Mouse (Mus musculus) midbrain, embryonic 13.5 days (tissue): ENCODE data around the gene Cdk5r1. TPM values are rescaled to one million over a fixed set of nuclear protein-coding genes. Genes with fewer than 3 reads are reported as not detected.
A peak's percentile ranks its signal among the peaks of the same experiment; 100 is the strongest.

Experiments used
- ATAC-seq: fragments of 200-750 bp; cut with Nextera tagmentation; 2 replicates; pipeline ENCODE4 v1.8.0; 2017; ENCODE audit warnings: mild to moderate bottlenecking, moderate TSS enrichment, moderate library complexity
- H3K27ac ChIP-seq: fragments of 300-500 bp; sonication (generic); 2 replicates; pipeline ENCODE4 v1.5.1; 2015; ENCODE audit warnings: inconsistent platforms, mild to moderate bottlenecking, moderate library complexity
- H3K27me3 ChIP-seq: fragments of 300-500 bp; sonication (generic); 2 replicates; pipeline ENCODE4 v1.6.1; 2015; ENCODE audit warnings: mild to moderate bottlenecking, inconsistent platforms
- H3K36me3 ChIP-seq: fragments of 300-500 bp; sonication (generic); 2 replicates; pipeline ENCODE4 v1.6.1; 2015; ENCODE audit warnings: mild to moderate bottlenecking, inconsistent platforms
- H3K4me1 ChIP-seq: fragments of 300-500 bp; sonication (generic); replicated peaks from 2 replicates; pipeline ENCODE4 v1.6.1; 2015; ENCODE audit warnings: inconsistent platforms
- H3K4me2 ChIP-seq: fragments of 300-500 bp; sonication (generic); replicated peaks from 2 replicates; pipeline ENCODE4 v1.6.1; 2015; ENCODE audit warnings: moderate library complexity, mild to moderate bottlenecking, inconsistent platforms
- H3K4me3 ChIP-seq: fragments of 300-500 bp; sonication (generic); replicated peaks from 2 replicates; pipeline ENCODE4 v1.5.1; 2015; ENCODE audit warnings: mild to moderate bottlenecking, inconsistent platforms
- H3K9ac ChIP-seq: fragments of 300-500 bp; sonication (generic); replicated peaks from 2 replicates; pipeline ENCODE4 v1.6.1; 2015; ENCODE audit warnings: mild to moderate bottlenecking, inconsistent platforms
- H3K9me3 ChIP-seq: fragments of 300-500 bp; sonication (generic); 2 replicates; pipeline ENCODE4 v1.6.1; 2016; ENCODE audit warnings: mild to moderate bottlenecking, inconsistent platforms
- WGBS: fragments of 180-500 bp; shearing (Covaris S2); methylation state at CpG from one replicate; pipeline ENCODE4 v1.1.7; 2015; 5-methylcytosine and 5-hydroxymethylcytosine counted together
- polyA plus RNA-seq: library from polyadenylated mRNA; unstranded; fragments of >200 nt; fragmentation: Nextera tagmentation; extraction: Ambion mirVana; gene quantifications from 2 replicates; pipeline ENCODE4 v1.2.1, GENCODE M21; 2015

Cdk5r1 gene
- polyA plus RNA-seq, 1 experiment from 2014 or later = 98.6 TPM

DNA sequence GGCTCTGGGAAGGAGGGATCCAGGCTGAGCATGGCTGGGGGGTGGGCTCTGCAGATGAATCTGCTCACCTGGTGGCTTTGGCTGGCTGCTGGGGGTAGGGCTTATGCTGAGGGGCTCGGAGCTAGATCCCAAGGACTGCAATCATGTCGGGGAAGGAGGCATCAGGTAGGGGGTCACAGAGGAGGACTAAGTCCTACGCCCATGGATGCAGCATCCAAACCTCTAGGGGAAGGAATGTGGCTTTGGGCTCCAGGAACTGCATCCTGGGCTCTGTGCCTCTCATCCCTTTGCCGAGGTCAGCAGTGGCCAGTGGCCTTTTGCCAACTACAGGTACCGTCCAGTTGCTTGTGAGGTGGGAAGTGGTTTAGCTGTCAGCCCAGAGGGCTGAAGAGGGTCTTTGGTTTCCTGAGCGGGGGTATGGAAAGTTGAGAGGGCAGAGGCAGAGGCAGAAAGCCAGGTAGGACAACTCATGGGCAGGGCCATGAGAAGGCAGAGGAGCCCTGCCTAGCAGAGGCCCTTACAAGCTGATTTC, 6.8 kb downstream of the Cdk5r1 start:
- H3K4me2 ChIP-seq = peak overlapping the region; percentile 98
- H3K9me3 ChIP-seq = no peaks in the 10 kb centered on the region
- WGBS = 72% methylated on average over 6 of the region's 6 CpGs
- H3K4me1 ChIP-seq = peaks cover 90% of the 10 kb centered on the region
- peaks cover 14% of the 10 kb centered on the region; the same call in 1 of the 2 replicates for H3K36me3 ChIP-seq
- peak overlapping the region; percentile 56 for H3K9ac ChIP-seq
- ATAC-seq = no peak
- peaks cover 4% of the 10 kb centered on the region; the same call in 1 of the 2 replicates for H3K27me3 ChIP-seq
- peak overlapping the region; percentile 87 for H3K27ac ChIP-seq
- peak overlapping the region; percentile 17 for H3K4me3 ChIP-seq

DNA sequence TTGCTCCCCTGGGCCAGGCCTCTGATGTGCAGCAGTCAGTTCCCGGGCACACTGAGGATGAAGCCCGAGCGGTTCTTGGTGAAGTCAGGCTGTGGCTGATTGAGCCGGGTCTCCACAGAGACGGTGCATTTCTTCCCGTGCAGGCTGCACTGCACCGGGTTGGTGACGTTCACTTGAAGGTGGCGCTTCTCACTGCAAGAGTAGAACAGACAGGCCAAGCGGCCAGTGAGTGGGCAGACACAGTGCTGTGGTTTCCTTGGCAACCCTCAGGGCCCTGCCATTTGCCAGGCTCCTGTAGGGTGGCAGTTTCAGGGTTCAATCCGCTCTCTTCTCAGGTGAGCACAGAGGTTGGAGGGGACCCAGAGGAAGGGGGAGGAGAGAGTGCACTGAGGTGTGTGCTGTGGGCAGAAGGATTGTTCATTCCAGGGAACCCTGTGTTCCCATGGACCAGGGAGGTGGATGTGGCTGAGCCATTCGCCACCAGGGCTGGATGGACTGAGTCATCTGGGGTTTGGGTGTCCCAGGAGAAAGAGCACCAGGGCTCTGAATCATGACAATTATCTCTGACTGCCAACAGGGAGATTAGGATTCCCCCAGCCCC, 7.5 kb downstream of the Cdk5r1 start:
- peak; percentile 90 for ATAC-seq
- 20% methylated on average over 12 of the region's 12 CpGs for WGBS
- peak overlapping the region; percentile 17 for H3K4me3 ChIP-seq

DNA sequence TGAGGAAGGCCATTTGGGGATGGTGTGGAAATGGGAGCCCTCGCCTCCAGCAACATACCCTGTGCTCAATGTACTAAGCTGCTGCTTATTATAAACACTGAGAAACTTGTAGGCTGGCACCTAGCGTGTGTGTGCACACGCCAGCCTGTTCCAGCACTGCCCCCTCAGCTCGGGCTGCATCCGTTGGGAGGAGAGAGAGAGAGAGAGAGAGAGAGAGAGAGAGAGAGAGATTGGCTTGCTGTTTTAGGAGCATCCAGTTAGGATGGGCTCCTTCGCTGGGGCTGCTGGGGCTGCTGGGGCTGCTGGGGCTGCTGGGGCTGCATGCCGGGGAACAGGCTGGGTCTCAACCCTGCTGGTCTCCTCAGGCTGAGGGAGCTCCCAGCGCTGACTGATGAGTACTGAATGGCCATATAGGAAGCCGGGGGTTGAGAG, 8.3 kb downstream of the Cdk5r1 start:
- H3K9ac ChIP-seq = 0 out of 2 replicates have a peak overlapping the region, but pooled peaks have one; percentile 12
- peaks cover 8% of the 10 kb centered on the region; the same call in 1 of the 2 replicates for H3K36me3 ChIP-seq
- peak overlapping the region; percentile 87; the same call in 1 of the 2 replicates for H3K27ac ChIP-seq
- no peak for ATAC-seq
- no peak overlapping the region for H3K4me3 ChIP-seq
- peaks cover 4% of the 10 kb centered on the region; the same call in 1 of the 2 replicates for H3K27me3 ChIP-seq
- H3K4me2 ChIP-seq = no peak overlapping the region
- H3K4me1 ChIP-seq = peaks cover 91% of the 10 kb centered on the region
- no peaks in the 10 kb centered on the region for H3K9me3 ChIP-seq
- WGBS = 77% methylated on average over 9 of the region's 9 CpGs

More for the DNA sequence above, 7.5 kb downstream of the Cdk5r1 start:
- Histone ChIP-seq H3K9ac (peak overlapping the region; percentile 56), H3K27ac (peak overlapping the region; percentile 87), H3K9me3 (no peaks in the 10 kb centered on the region), H3K36me3 (peaks cover 14% of the 10 kb centered on the region; the same call in 1 of the 2 replicates), H3K4me1 (peaks cover 91% of the 10 kb centered on the region), H3K27me3 (peaks cover 4% of the 10 kb centered on the region; the same call in 1 of the 2 replicates), H3K4me2 (peak overlapping the region; percentile 98)

DNA sequence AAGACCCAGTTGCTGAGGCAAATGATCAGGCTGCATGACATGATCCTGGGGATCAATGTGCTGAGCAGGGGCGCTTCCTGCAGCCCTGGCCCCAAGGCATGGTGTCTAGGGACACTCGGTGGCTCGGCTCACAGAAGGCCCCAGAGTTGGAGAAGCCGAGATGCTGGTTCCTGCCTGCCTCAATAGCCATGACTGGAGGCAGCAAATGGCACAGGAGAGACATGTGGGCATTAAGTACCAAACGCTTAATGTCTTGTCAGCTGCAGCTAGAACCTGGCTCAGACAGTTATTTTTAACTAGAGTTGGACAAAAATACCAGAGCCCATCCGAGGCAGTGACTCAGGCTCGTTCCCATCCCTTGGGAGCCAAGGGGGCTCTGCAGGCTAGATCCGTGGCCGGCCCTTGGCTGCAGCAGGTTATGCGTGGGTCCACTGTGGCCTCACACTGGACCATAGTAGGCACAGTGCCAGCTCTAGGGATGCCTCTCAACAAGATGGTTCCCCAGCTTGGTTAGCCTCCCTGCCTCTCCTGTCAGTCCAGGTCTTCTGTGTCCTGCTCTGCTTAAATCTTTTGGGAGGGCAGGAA, 8.9 kb downstream of the Cdk5r1 start:
- no peaks in the 10 kb centered on the region for H3K9me3 ChIP-seq
- peaks cover 4% of the 10 kb centered on the region; the same call in 1 of the 2 replicates for H3K27me3 ChIP-seq
- no peak overlapping the region for H3K4me2 ChIP-seq
- peak overlapping the region; percentile 14; the same call in 1 of the 2 replicates for H3K27ac ChIP-seq
- peaks cover 89% of the 10 kb centered on the region for H3K4me1 ChIP-seq
- peak overlapping the region; percentile 12; the same call in 1 of the 2 replicates for H3K9ac ChIP-seq
- WGBS = 85% methylated on average over 10 of the region's 10 CpGs
- no peak for ATAC-seq
- H3K4me3 ChIP-seq = no peak overlapping the region
- H3K36me3 ChIP-seq = peaks cover 7% of the 10 kb centered on the region; the same call in 1 of the 2 replicates

DNA sequence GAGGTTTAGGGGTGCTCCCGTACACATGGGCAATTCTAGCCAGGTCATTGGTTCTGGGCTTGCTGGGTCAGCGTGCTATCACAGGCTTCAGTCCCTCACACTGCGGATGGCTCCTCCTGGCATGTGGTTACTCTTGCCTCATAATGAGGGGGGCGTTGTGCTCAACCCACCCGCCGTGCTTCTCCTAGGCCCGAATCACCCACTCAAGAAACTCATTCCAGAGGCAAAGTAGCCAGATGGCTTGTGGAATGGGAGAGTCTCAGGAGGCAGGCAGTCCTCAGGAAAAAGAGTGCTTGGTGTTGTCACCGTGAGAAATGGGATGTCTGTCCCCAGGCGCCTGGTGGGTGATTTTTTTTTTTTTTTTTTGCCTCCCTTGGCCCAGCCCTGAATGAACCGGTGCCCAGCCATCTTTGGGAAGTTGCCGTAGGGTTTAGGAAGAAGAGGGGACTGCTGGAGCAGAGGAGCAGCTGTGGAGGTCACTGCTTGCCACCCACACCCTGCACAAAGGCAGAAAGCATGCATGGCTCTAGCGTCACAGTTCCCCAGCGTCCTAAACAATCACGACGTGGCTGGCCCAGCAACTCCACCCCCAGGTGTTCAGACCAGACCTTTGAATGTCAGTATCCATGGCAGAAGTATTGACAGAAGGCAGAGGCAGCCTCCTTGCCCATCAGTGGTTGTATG, 11.2 kb downstream of the Cdk5r1 start:
- Histone ChIP-seq H3K27me3 (peaks cover 6% of the 10 kb centered on the region; the same call in 1 of the 2 replicates), H3K4me1 (peaks cover 68% of the 10 kb centered on the region), H3K36me3 (no peaks in the 10 kb centered on the region), H3K4me2 (no peak overlapping the region), H3K9ac (no peak overlapping the region), H3K4me3 (no peak overlapping the region), H3K27ac (no peak overlapping the region), H3K9me3 (no peaks in the 10 kb centered on the region)
- ATAC-seq = no peak
- 61% methylated on average over 15 of the region's 15 CpGs for WGBS

DNA sequence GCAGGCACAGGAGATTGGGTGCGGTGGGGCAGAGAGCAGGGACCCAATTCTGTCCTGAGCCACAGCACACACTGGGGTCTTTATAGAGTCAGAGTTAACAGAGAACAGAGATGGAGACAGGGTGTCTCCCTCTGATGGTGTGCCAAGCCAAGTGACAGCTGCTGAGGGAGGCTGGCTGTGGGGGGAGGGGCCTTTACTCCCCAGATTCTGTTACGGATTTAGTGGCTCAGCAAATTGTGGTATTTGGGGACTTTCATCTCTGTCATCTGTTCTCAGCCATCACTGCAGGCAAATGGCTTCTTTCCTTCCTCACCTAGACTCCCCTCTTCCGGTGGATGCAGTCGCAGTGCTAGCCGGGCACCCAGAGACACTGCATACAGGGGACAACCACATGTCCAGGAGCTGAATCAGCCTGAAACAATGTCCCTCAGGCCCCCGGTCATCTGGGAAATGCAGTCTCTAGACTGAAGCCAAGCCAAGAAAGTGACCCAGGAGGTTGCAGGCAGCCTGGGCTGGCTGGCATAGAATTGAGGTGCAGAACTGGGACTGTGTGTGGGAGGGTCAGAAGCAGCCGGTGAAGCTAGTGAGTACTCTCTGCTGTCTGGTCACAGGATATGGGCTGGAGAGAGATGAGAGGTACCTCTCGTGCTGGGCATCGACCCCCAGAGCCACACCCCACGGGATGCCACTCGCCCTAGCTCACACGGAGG, 12.5 kb downstream of the Cdk5r1 start:
- H3K27me3 ChIP-seq = peaks cover 6% of the 10 kb centered on the region; the same call in 1 of the 2 replicates
- no peak overlapping the region for H3K4me3 ChIP-seq
- no peak overlapping the region for H3K4me2 ChIP-seq
- H3K4me1 ChIP-seq = peaks cover 58% of the 10 kb centered on the region
- no peaks in the 10 kb centered on the region for H3K9me3 ChIP-seq
- H3K9ac ChIP-seq = peak overlapping the region; percentile 32
- H3K27ac ChIP-seq = peak overlapping the region; percentile 68
- H3K36me3 ChIP-seq = no peaks in the 10 kb centered on the region
- WGBS = 53% methylated on average over 12 of the region's 12 CpGs
- peak; percentile 19; the same call in 1 of the 2 replicates for ATAC-seq

DNA sequence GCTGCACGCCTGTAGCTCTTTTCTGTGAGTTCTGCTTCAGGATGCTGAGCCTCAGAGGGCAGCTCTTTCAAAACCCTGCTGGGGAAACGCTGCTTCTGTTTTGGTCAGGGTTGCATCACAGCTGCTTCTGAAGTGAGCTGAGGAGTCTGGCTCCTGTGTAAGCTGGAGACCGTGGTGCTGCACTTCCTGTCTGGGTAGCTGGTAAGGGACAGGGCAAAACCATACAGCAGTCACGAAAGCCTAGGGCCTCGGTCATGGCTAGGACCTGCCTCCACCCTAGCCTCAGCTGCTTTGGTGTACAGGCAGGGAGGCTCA, 13.0 kb downstream of the Cdk5r1 start:
- Histone ChIP-seq H3K9ac (peak overlapping the region; percentile 36; the same call in 1 of the 2 replicates), H3K36me3 (no peaks in the 10 kb centered on the region), H3K27me3 (peaks cover 6% of the 10 kb centered on the region; the same call in 1 of the 2 replicates), H3K4me1 (peaks cover 58% of the 10 kb centered on the region), H3K4me2 (no peak overlapping the region), H3K9me3 (no peaks in the 10 kb centered on the region), H3K27ac (peak overlapping the region; percentile 68), H3K4me3 (no peak overlapping the region)
- WGBS = 56% methylated on average over 5 of the region's 5 CpGs
- ATAC-seq = no peak

DNA sequence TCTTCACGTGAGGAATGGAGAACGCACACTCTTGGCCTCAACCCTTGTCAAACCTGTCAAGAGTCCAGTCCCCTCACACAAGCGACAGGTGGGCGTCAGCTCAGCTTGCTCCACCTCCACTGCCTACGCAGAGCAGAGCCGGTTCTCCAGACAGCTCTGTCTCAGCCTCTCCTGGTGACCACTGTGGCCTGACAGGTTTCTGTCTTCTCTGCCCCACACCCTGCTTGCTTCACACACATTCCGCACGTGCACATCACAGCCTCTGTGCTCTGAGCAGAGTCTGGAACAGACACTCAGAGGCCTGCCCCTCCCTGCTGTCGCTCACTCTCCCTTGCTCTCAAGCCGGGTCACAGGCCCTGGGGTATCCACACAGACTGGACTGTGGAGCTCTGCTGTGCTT, 14.0 kb downstream of the Cdk5r1 start:
- Histone ChIP-seq H3K27ac (no peak overlapping the region), H3K9ac (no peak overlapping the region), H3K4me3 (no peak overlapping the region), H3K4me2 (no peak overlapping the region), H3K9me3 (no peaks in the 10 kb centered on the region), H3K27me3 (peaks cover 8% of the 10 kb centered on the region; the same call in 1 of the 2 replicates), H3K4me1 (peaks cover 53% of the 10 kb centered on the region), H3K36me3 (no peaks in the 10 kb centered on the region)
- ATAC-seq = no peak
- 77% methylated on average over 10 of the region's 10 CpGs for WGBS

DNA sequence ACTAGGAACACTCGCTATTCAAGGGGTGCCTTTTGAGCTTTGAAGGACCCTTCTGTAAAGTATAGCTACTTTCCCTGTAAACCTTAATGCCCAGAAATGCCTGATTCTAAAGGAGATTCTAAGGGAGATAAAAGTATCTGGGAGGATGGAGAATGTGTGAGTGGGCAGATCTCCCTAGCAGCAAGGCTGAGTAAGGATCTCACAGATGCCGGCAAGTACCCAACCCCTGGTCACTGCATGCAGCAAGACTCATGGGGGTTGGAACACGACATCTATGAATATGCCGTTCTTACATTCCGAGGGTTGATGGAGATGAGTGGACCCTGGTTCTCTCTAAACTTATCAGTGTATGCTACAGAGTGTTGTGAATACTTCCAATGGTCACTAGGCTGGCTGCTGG, 16.4 kb downstream of the Cdk5r1 start:
- Histone ChIP-seq H3K4me3 (no peak overlapping the region), H3K27ac (no peak overlapping the region), H3K4me2 (no peak overlapping the region), H3K36me3 (no peaks in the 10 kb centered on the region), H3K9me3 (no peaks in the 10 kb centered on the region), H3K27me3 (peaks cover 6% of the 10 kb centered on the region; the same call in 1 of the 2 replicates), H3K9ac (no peak overlapping the region), H3K4me1 (peaks cover 38% of the 10 kb centered on the region)
- WGBS = 92% methylated on average over 5 of the region's 5 CpGs
- no peak for ATAC-seq

DNA sequence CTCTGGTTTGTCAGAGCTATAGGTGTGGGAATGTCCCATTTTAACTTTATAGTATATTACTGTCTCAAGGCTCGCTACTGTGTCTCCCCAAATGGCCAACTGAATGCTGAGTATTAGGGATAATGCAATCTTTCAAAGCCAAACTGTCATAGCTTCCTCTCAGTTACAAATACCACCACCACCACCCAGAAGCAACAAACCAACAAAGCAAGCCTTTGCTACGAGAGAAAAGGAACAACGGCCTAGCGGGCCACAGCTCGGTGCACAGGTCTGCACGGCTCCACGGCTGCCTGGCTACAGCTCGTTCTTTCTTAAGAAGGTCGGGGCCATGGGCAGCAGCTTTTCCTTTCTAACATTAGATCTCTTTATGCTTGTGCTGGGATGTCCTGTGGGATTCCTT, 18.0 kb downstream of the Cdk5r1 start:
- Histone ChIP-seq H3K9ac (no peak overlapping the region), H3K4me2 (no peak overlapping the region), H3K27ac (no peak overlapping the region), H3K27me3 (peaks cover 6% of the 10 kb centered on the region; the same call in 1 of the 2 replicates), H3K4me3 (no peak overlapping the region), H3K9me3 (no peaks in the 10 kb centered on the region), H3K4me1 (peaks cover 38% of the 10 kb centered on the region), H3K36me3 (no peaks in the 10 kb centered on the region)
- WGBS = 39% methylated on average over 9 of the region's 9 CpGs
- no peak for ATAC-seq

DNA sequence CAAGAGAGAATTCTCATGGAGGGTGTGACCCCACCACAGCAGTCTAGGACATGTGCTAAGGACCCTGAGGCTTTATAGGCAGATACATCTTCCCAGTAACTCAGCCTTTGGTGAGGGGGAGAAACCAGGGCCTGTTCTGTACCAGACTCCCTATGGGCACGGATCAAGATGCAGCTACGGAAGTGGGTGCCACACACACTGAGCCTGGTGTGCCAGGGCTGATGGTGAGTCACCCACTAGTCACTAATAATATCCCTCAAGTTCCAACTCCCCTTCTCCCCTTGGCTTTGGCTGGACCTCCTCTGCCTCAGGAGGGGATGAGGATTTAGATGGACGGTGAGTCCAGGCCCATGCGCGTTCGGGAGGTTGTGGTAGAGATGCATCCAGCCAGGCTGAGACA, 19.1 kb downstream of the Cdk5r1 start:
- H3K36me3 ChIP-seq = no peaks in the 10 kb centered on the region
- no peak overlapping the region for H3K9ac ChIP-seq
- H3K27me3 ChIP-seq = peaks cover 6% of the 10 kb centered on the region; the same call in 1 of the 2 replicates
- H3K4me3 ChIP-seq = no peak overlapping the region
- no peak overlapping the region for H3K27ac ChIP-seq
- 90% methylated on average over 6 of the region's 6 CpGs for WGBS
- no peak for ATAC-seq
- H3K9me3 ChIP-seq = no peaks in the 10 kb centered on the region
- peaks cover 41% of the 10 kb centered on the region for H3K4me1 ChIP-seq
- no peak overlapping the region for H3K4me2 ChIP-seq
